Mouse (Mus musculus): Measurements from ENCODE around the gene Siglecf.

DNA sequence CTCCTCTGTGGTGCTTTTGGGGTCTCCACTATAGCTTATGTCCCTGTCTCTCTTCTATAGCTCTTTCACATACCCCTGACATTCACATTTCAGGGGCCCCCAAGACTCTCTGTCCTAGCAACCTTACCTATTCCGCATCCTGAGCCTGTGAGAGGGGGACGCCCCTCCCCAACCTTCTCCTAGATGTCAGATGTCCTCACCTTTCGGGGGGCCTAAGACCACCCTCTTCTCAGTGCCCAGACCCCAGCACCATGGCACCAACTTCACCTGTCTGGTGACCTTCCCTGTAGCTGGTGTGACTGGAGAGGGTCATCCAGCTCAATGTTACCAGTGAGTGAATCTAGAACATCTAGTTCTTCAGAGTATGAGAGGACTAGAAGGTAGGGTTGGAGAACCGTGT is 6.7 kb upstream of the Siglecf start:
- TF ChIP-seq MAX (IDR thresholded peaks at IDR 0.05) (no peak), CTCF (IDR thresholded peaks at IDR 0.05; ENCODE audit: control insufficient read depth, insufficient read depth, insufficient read length) (no peak), FOSL1 (IDR thresholded peaks at IDR 0.05; ENCODE audit: insufficient read depth, low read length, poor library complexity, severe bottlenecking) (no peak), USF1 (IDR thresholded peaks at IDR 0.05; ENCODE audit: low read depth) (no peak), CEBPB (IDR thresholded peaks at IDR 0.05; ENCODE audit: low read depth) (no peak)

Data from C2C12 (cell line).